Mouse (Mus musculus): Measurements from ENCODE around the gene Prr15.

DNA sequence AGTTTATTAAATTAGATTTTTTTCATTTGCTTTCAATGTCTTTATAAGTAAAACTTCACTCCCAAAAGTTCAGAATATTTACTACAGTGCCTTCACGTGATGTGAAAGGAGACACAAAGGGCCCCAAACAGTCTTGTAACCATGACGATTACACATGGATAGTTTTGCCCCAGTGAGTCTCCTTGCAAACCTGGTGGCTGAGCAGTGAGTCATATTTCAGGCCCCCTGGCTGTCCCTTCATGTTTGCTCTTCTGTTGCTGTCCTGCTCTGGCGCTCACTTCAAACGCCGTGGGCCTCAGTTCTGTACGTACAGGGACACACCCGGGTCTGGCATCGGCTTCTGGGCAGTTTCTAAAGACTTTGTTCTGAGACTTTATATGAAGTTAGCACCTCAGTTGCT lies 6.6 kb downstream of the Prr15 start:
- no peak for TF ChIP-seq CTCF (conservative IDR thresholded peaks at IDR 0.05; ENCODE audit: low read length)
- TF ChIP-seq NANOG (IDR thresholded peaks at IDR 0.05; ENCODE audit: borderline replicate concordance, low read length): no peak
- TF ChIP-seq POU5F1 (IDR thresholded peaks at IDR 0.05; ENCODE audit: borderline replicate concordance, low read length): no peak
